Mouse (Mus musculus): ENCODE measurements around the gene Klhdc3. TPM values are rescaled to one million over a fixed set of nuclear protein-coding genes. Genes with fewer than 3 reads are reported as not detected.

Gene Klhdc3
- polyA plus RNA-seq, 2 experiments from 2014 or later = 22.1 to 25.8 TPM

GRCm38 (mm10) chr17:46651755-46652547, 28.8 kb downstream of the Klhdc3 start:
- no peak for ATAC-seq

DNA sequence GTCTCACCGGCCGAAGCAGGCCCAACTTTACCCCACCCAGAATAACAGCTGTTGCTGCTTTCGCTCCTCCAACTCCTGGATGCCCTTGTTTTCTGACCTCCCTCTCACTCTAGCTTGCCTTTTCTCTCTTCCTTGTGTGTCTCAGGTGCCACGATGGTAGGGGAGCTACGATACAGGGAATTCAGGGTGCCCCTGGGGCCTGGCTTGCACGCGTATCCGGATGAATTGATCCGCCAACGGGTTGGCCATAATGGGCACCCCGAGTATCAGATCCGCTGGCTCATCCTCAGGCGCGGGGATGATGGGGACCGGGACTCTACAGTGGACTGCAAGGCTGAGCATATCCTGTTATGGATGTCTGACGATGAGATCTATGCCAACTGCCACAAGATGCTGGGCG, 29.4 kb downstream of the Klhdc3 start:
- ATAC-seq = no peak

DNA sequence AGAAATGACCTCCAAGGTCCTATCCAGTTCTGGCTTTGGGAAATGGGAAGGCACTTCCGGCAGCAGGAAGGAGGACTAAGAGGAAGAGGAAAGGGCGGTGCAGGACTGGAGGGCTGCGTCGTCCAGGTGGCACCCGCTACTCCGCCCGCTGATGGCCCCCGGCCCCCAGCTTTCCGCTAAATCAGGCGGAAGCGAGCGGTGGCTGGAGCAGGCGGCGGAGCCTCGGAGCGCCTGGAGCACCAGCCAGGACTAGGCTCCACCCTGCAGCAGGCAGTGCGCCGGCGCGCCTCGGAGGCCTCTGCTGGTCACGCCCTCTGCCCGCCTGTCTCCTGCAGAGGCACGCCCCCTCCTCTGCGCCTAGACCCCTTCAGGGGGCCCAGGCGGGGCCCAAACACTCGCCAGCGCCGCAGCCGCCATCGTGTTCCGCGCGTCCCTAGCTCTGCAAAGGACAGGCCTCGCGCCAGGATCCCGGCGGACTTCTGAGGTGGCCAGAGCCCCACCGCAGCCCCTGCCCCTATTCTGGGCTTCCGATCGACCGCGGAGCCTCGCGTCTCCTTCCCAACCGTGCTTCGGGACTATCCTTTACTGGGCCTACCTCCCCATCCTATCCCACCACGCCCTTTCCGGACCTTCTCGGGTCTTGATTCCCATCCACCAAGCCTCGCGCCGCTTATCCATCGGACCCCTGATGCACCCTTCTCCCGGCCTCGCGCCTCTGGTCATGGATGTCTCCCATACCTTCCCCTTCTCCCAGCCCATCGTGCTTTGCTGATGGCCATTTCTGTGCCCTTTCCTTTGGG, 30.3 kb downstream of the Klhdc3 start, which contains the start of gene Cul7:
TSS of gene Cul7 (plus strand) at position 106 of the 800 bp plus-strand sequence.
- ATAC-seq = peak; percentile 75

GRCm38 (mm10) chr17:46649811-46650210, 30.9 kb downstream of the Klhdc3 start:
- ATAC-seq = no peak

DNA sequence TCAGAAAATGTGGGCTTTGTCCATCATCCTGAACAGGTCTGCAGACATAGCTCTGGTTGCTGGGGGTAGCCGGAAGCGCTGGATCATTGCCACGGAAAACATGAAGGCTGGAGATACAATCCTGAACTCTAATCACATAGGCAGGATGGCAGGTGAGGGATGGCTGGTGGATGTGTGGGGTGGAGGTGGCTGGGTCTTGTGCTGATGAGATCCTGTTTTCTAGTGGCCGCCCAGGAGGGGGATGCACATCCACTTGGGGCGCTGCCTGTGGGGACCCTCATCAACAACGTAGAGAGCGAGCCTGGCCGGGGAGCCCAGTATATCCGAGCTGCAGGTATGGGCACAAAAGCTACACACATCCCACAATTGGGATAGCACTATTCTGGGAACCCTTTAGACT, 32.3 kb downstream of the Klhdc3 start:
- ATAC-seq = no peak

- no peak for ATAC-seq
Observed at GRCm38 (mm10) chr17:46647279-46647678, 33.4 kb downstream of the Klhdc3 start.

DNA sequence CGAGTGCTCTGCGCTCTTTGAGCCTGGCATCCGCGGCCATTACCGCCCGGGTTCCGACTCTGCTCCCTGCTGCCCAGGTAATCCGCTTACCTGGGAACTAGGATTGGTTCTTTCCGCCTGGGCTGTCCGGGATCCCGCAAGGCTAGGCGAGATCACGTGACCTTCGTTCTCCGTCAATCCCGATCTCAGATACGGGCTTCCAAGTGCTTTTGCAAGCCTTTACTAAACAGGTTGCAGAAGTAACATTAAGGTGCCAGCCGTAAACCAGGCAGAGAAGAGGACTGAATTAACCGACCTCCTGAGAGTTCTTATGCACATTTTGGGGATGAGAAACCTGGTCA, 34.4 kb downstream of the Klhdc3 start:
- ATAC-seq = no peak

DNA sequence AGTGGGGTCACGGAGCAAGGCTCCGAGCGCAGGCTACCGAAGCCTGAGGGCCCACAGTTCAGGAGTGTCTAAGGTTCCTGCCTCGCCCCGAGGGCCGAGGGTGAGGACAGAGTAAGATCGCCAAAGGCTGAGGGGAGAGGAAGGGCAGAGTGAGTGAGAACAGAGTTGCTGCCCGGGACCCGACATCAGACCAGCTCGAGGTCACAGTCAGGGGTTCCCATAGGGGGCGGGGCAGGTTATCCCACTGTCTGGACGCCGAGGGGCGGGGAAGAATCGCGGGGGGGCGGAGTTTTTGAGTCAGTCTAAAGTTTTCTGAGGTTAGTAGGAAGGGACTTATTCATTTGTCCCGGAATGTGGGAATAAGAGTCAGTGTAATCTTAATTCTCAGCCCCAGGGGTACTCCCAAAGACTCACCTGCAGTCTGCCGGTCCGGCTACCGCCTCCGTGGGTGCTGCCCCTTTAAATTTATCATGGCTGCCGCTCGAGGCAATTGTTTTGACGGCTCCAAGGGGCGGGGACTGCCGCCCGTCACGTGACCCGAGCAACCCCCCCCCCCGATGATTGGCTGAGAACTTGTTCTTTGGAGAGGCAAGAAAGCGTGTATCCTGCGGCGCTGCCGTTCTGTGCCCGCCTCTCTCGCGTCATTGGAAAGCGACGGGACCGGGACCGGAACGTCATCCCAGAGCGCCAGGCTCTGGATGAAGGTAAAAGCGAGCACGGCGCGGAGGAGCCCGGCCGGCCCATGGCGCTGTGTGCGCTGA, 35.0 kb downstream of the Klhdc3 start, which contains the start of the genes Klc4 and Mrpl2:
TSS of gene Klc4 (minus strand) at position 462 of the 761 bp plus-strand sequence.
TSS of gene Mrpl2 (plus strand) at position 669 of the 761 bp plus-strand sequence.
- peak; percentile 80 for ATAC-seq

DNA sequence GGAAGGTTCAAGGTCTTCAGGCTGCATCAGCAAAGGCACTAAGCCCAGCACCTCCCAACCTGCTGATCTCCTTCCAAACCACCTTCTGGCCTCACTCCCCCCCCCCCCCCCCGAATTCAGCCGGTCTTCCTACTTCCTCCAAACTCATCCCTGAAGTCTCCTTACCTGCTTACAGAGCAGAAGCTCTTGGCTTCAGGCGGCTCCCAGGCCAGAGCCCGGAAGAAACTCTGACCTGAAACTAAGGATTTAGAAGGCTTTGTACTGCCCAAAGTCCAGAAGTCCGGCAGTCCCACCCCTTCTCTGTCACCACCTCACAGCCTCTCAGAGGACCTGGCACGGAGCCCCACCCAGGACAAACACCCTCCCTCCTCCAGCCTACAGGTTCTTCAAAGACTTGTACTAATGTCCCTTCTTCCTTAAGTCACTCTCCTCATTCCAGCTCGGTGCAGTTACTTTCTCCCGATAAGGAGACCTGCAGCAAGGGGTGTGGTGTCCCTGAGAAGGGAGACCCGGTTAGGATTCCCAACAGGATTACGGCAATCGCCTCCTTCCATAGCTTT, 35.7 kb downstream of the Klhdc3 start:
- ATAC-seq = no peak

DNA sequence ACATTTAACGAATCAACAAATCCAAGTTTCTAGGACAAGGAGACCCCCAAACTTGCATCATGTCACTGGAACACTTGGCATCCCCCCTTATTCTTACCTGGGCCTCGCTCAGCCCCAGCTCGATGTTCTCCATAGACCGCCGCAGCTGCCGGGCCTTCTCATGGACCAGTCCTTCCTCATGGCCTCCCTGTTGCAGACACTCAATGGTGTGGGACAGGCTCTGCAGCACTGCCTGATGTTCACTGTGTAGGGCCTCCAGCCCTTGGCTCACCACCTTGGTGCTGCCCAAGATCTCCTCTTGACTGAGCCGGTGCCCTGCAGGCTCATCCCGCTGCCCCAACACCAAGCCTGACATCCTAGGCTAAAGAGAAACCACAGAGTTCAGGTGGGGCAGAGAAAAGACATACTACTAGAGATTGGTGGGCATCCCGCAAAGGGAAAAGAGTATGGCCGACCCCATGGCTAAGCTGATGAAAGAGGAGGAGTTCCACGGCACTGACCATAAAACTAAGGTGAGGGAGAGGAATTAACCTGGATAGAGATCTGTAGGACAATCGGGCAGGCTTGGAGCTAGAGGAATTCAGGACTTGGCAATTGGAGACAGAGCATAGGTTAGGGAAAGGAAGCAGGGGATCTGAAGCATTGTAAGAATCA, 36.4 kb downstream of the Klhdc3 start:
- ATAC-seq = no peak

- no peak for ATAC-seq
Observed at GRCm38 (mm10) chr17:46642060-46642459, 38.7 kb downstream of the Klhdc3 start.

- ATAC-seq = no peak
Observed at GRCm38 (mm10) chr17:46639929-46640328, 40.8 kb downstream of the Klhdc3 start.

DNA sequence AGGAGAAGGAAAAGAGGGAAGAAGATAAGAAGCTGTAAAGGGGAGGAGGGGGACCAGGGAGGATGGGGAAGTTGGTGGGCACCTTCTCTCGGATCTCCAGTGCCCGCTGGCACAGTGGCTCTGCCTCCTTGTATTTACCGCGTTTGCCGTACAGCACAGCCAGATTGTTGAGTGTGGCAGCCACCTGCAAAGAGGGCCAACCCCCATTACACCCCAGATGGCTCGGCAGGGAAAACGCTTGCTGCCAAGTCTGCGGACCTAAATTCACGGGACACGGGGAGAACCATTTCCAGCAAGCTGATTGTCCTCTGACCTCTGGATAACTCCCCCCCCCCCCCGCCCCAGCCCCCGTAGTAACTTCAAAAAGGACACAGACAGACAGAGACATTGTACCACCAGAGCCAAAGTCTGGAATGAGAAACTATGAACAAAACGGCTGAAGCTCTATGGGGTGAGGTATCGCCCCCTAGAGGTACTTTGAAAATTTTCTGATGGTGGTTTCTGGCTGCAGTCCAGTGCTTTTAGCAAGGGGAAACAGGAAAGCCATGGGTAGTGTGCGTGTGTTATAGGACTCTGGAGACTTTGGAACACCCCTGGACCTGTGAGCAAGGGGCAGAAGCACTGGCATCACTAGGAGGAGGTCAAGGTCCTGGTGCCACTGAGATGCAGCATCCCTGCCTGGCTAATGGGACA, 43.7 kb downstream of the Klhdc3 start:
- ATAC-seq = peak; percentile 57

- no peak for ATAC-seq
Observed at GRCm38 (mm10) chr17:46629685-46630441, 50.9 kb downstream of the Klhdc3 start.

DNA sequence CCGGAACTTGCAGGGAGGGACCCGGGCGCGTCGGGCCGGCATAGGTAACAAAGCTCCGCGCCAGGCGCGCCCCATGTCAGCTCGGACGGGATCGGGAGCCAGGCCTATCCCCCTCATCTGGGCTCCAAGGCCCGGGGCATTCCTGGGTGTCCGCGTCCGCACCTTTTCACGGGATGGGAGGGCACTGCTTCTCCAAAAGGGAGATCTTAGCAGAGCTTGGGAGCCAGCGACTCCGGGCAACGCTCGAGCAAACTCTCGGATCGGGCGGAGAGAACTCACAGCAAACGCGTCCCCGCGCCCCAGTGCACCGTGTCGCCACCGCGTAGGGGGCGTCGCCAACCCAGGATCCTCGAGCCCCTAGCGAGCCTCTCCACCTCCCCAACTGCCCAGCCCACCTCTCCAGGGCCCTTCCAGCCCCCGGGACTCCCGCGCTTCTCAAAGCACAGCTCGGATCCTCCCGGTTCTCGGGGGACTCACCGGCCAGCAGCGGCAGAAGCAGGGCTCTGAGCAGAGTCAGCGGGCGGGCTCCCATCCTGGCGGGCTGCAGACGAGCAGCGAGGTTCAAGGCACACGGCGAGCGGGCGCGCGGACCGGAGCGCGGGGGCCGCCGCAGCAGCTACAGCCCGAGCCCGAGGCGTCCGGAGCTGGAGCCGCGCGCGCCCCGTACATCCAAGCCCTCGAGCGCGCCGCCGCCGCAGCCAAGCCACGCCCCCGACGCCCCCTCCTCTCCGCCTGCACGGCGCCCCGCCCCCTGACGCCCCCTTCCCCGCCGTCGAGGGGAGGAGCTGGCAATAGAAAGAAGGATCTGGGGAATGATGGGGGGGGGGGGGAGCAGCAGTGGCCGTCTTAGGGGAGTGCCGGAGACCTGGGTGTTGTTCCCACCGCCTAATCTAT, 51.7 kb downstream of the Klhdc3 start, which contains the start of gene Ptk7:
TSS of gene Ptk7 (minus strand) at position 714 of the 894 bp plus-strand sequence.
- no peak for ATAC-seq

- no peak for ATAC-seq
Observed at GRCm38 (mm10) chr17:46628471-46628790, 52.3 kb downstream of the Klhdc3 start.

GRCm38 (mm10) chr17:46627409-46627808, 53.3 kb downstream of the Klhdc3 start:
- ATAC-seq = no peak

GRCm38 (mm10) chr17:46624598-46624997, 56.1 kb downstream of the Klhdc3 start:
- no peak for ATAC-seq
